ENCODE assay signal across 17 mouse cellular contexts in the genomic region with DNA sequence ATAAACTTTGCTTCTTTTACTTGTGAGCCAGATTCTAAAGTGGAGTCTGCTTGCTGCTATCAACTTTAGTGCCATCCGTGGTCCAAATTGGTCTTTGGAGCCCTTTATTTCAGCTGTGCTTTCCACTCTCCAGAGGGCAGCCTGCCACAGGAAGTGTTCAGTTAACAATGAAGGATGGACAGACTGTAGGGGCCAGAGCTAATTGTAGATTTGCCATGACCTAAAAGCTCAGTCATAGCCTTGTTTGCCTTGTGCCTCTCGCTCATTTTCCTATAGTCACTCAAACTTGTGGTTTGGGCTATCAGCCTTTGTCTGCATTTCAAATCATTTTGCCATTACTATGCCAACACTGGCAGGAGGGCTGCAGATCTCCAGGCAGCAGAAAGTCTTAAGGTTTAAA.
DNase-seq lines count a peak whose midpoint lies in the region; ATAC-seq lines count a peak whose summit lies in the region.
"Had no signal": no experiment of that assay in that cellular context is flagged by ENCODE, and none has a peak within 500 bp of the region (broad histone marks: within the 10 kb centered on the region; RNA-seq: fewer than 3 reads in every experiment).

No protein-coding gene starts in this region.

- H3K9me3 ChIP-seq in midbrain, embryonic 12.5 days, result no peaks in the 10 kb centered on the region
- no peaks in the 10 kb centered on the region for H3K9me3 ChIP-seq in midbrain, embryonic 15.5 days
- H3K9me3 ChIP-seq in forebrain, embryonic 10.5 days, result no peaks in the 10 kb centered on the region
- H3K9me3 ChIP-seq in liver, embryonic 12.5 days (replicated peaks), result no peaks in the 10 kb centered on the region
- H3K9me3 ChIP-seq: embryonic facial prominence, embryonic 13.5 days; forebrain, embryonic 15.5 days had no signal

- no peaks in the 10 kb centered on the region for H3K36me3 ChIP-seq in midbrain, embryonic 12.5 days
- no peaks in the 10 kb centered on the region for H3K36me3 ChIP-seq in midbrain, embryonic 15.5 days (replicated peaks)
- no peaks in the 10 kb centered on the region for H3K36me3 ChIP-seq in forebrain, embryonic 10.5 days (replicated peaks)
- no peaks in the 10 kb centered on the region for H3K36me3 ChIP-seq in liver, embryonic 12.5 days
- H3K36me3 ChIP-seq: embryonic facial prominence, embryonic 13.5 days; forebrain, embryonic 15.5 days had no signal

- no peak overlapping the region for H3K27ac ChIP-seq in midbrain, embryonic 12.5 days (replicated peaks)
- H3K27ac ChIP-seq in midbrain, embryonic 15.5 days, result no peak overlapping the region
- no peak overlapping the region for H3K27ac ChIP-seq in forebrain, embryonic 10.5 days
- no peak overlapping the region for H3K27ac ChIP-seq in liver, embryonic 12.5 days
- H3K27ac ChIP-seq: embryonic facial prominence, embryonic 13.5 days; forebrain, embryonic 15.5 days had no signal

- 59% methylated on average over 2 of the region's 2 CpGs for WGBS in midbrain, embryonic 12.5 days
- 40% methylated on average over 2 of the region's 2 CpGs for WGBS in midbrain, embryonic 15.5 days
- WGBS in forebrain, embryonic 10.5 days, result 50% methylated on average over 2 of the region's 2 CpGs
- WGBS in liver, embryonic 12.5 days (ENCODE audit: insufficient replicate concordance), result 48% methylated on average over 2 of the region's 2 CpGs

- H3K4me2 ChIP-seq in midbrain, embryonic 12.5 days (replicated peaks), result no peak overlapping the region
- no peak overlapping the region for H3K4me2 ChIP-seq in midbrain, embryonic 15.5 days
- no peak overlapping the region for H3K4me2 ChIP-seq in liver, embryonic 12.5 days
- H3K4me2 ChIP-seq: embryonic facial prominence, embryonic 13.5 days; forebrain, embryonic 15.5 days; liver, embryonic 11.5 days had no signal

- H3K4me3 ChIP-seq in midbrain, embryonic 12.5 days, result no peak overlapping the region
- no peak overlapping the region for H3K4me3 ChIP-seq in midbrain, embryonic 15.5 days
- H3K4me3 ChIP-seq in forebrain, embryonic 10.5 days, result no peak overlapping the region
- H3K4me3 ChIP-seq in liver, embryonic 12.5 days, result no peak overlapping the region
- H3K4me3 ChIP-seq: embryonic facial prominence, embryonic 13.5 days; forebrain, embryonic 15.5 days had no signal

- 0 out of 2 replicates have a peak, but pooled peaks have one; percentile 31 for ATAC-seq in frontal cortex, adult (ENCODE audit: low TSS enrichment)
- ATAC-seq in midbrain, embryonic 12.5 days (ENCODE audit: low FRiP score, low read depth), result peak; percentile 65; the same call in 1 of the 2 replicates
- ATAC-seq in midbrain, embryonic 15.5 days (replicated peaks), result no peak
- ATAC-seq in liver, embryonic 12.5 days, result no peak
- ATAC-seq: forebrain, embryonic 15.5 days had no signal

- DNase-seq in frontal cortex, postnatal 10 days (ENCODE audit: low spot score in 2 of 2), result no peak
- DNase-seq in 416B (ENCODE audit: low read depth), result peak; percentile 36
- peak; percentile 18 to 42 for DNase-seq in cerebellum, postnatal 10 days
- no peak for DNase-seq in forebrain, embryonic 10.5 days (ENCODE audit: extremely low spot score, low spot score)
- DNase-seq: adrenal gland, adult 8-10 months; gastrocnemius, postnatal 36 days; kidney, adult 18-20 months; kidney, postnatal 10 days; lung, adult 2 months; lung, postnatal 36 days had no signal

- no peak overlapping the region for H3K9ac ChIP-seq in midbrain, embryonic 12.5 days (replicated peaks)
- no peak overlapping the region for H3K9ac ChIP-seq in midbrain, embryonic 15.5 days
- H3K9ac ChIP-seq in liver, embryonic 12.5 days, result no peak overlapping the region
- H3K9ac ChIP-seq: embryonic facial prominence, embryonic 13.5 days; forebrain, embryonic 15.5 days had no signal

- 0 out of 2 replicates have a peak, but pooled peaks cover 4% of the 10 kb centered on the region for H3K4me1 ChIP-seq in midbrain, embryonic 12.5 days
- H3K4me1 ChIP-seq in midbrain, embryonic 15.5 days, result no peaks in the 10 kb centered on the region
- peaks cover 16% of the 10 kb centered on the region for H3K4me1 ChIP-seq in forebrain, embryonic 10.5 days
- H3K4me1 ChIP-seq in liver, embryonic 12.5 days, result no peaks in the 10 kb centered on the region
- H3K4me1 ChIP-seq: embryonic facial prominence, embryonic 13.5 days; forebrain, embryonic 15.5 days had no signal

- no peaks in the 10 kb centered on the region for H3K27me3 ChIP-seq in midbrain, embryonic 12.5 days
- H3K27me3 ChIP-seq in midbrain, embryonic 15.5 days (replicated peaks), result no peaks in the 10 kb centered on the region
- no peaks in the 10 kb centered on the region for H3K27me3 ChIP-seq in forebrain, embryonic 10.5 days (ENCODE audit: poor library complexity, severe bottlenecking)
- no peaks in the 10 kb centered on the region for H3K27me3 ChIP-seq in liver, embryonic 12.5 days (replicated peaks)
- H3K27me3 ChIP-seq: embryonic facial prominence, embryonic 13.5 days; forebrain, embryonic 15.5 days had no signal

Comparison
In these comparisons a context has a peak if more than half of its experiments do, and no peak if none do; other contexts are left out.
1. ATAC-seq: peak in frontal cortex, adult (single experiment) and midbrain, embryonic 12.5 days (single experiment); none in midbrain, embryonic 15.5 days (single experiment) and liver, embryonic 12.5 days (single experiment).
2. DNase-seq: peak in 416B (single experiment) and cerebellum, postnatal 10 days (2 of 2); none in frontal cortex, postnatal 10 days (0 of 2) and forebrain, embryonic 10.5 days (single experiment).